Comparison of ENCODE assay signal across 8 mouse cellular contexts in genomic region chr10:60349056-60349455, GRCm38 (mm10). TPM values are rescaled to one million over a fixed set of nuclear protein-coding genes. Genes with fewer than 3 reads are reported as not detected.
DNase-seq lines count a peak whose midpoint lies in the region; TF ChIP-seq lines count a peak whose summit lies in the region.

No protein-coding gene starts in this region.

- no peak overlapping the region for H3K4me3 ChIP-seq in left cerebral cortex, adult 2 months
- peak overlapping the region; percentile 76 for H3K4me3 ChIP-seq in erythroblast, embryonic 14.5 days (replicated peaks)
- H3K4me3 ChIP-seq in kidney, adult 2 months (ENCODE audit: insufficient read depth, low read depth, low read length): no peak overlapping the region

- 61% methylated on average over 6 of the region's 6 CpGs for WGBS in kidney, adult 2 months

- no peak for DNase-seq in left cerebral cortex, adult 2 months (ENCODE audit: extremely low spot score in 1 of 2, low spot score in 2 of 2)
- no peak for DNase-seq in left cerebral cortex, postnatal 4 days
- DNase-seq in kidney, adult 2 months: peak; percentile 61
- DNase-seq in lung, postnatal 4 days: peak; percentile 81 to 86
- no peak for DNase-seq in right cerebral cortex, postnatal 10 days (ENCODE audit: low spot score in 2 of 2)
- no peak for DNase-seq in left cerebral cortex, postnatal 14 days (ENCODE audit: low spot score in 2 of 2)
- no peak for DNase-seq in frontal cortex, postnatal 36 days (ENCODE audit: low spot score in 2 of 2)

- TF ChIP-seq CTCF in left cerebral cortex, adult 2 months (IDR thresholded peaks at IDR 0.05): no peak
- no peak for TF ChIP-seq CTCF in kidney, adult 2 months (conservative IDR thresholded peaks at IDR 0.05; ENCODE audit: insufficient read depth, insufficient read length, low read depth, low read length)

- TF ChIP-seq POLR2A in kidney, adult 2 months (IDR thresholded peaks at IDR 0.05; ENCODE audit: low read depth, low read length): no peak

- peaks cover 6% of the 10 kb centered on the region for H3K27me3 ChIP-seq in erythroblast, embryonic 14.5 days (ENCODE audit: control insufficient read depth)
- no peaks in the 10 kb centered on the region for H3K27me3 ChIP-seq in kidney, adult 2 months (replicated peaks; ENCODE audit: control insufficient read depth, insufficient read depth, low read length)

- intact Hi-C loops in left cerebral cortex, adult 2 months (cut with DNase I): no loop called here
- intact Hi-C loops in left cerebral cortex, postnatal 4 days (cut with DNase I): no loop called here
- intact Hi-C loops in left cerebral cortex, postnatal 14 days (cut with DNase I): loop anchor here (5.0 kb wide), 1 partner anchor 48 kb away; the partner anchor contains the start of gene Gm17455

- peaks cover 15% of the 10 kb centered on the region for H3K36me3 ChIP-seq in erythroblast, embryonic 14.5 days (ENCODE audit: control insufficient read depth)
- H3K36me3 ChIP-seq in kidney, adult 2 months (ENCODE audit: control insufficient read depth, insufficient read depth, low read length): no peaks in the 10 kb centered on the region

- peak overlapping the region; percentile 69; the same call in 1 of the 2 replicates for H3K27ac ChIP-seq in left cerebral cortex, adult 2 months
- peak overlapping the region; percentile 49; the same call in 1 of the 2 replicates for H3K27ac ChIP-seq in kidney, adult 2 months (ENCODE audit: insufficient read depth, low read depth, low read length)

- H3K4me1 ChIP-seq in erythroblast, embryonic 14.5 days (ENCODE audit: control insufficient read depth): peaks cover 69% of the 10 kb centered on the region
- 0 out of 2 replicates have a peak, but pooled peaks cover 2% of the 10 kb centered on the region for H3K4me1 ChIP-seq in kidney, adult 2 months (ENCODE audit: control insufficient read depth, insufficient read depth, low read length)

- no peaks in the 10 kb centered on the region for H3K9me3 ChIP-seq in erythroblast, embryonic 14.5 days (ENCODE audit: control insufficient read depth, low read length)

RNA-seq across cellular contexts. Expression of gene Vsir, which starts 2.4 kb away (rescaled TPM):
- 10 to 100 TPM; 19.7 to 26.7 TPM for total RNA-seq in left cerebral cortex, adult 2 months (2021)
- 1 to 10 TPM; 5.8 to 6.4 TPM for total RNA-seq in left cerebral cortex, postnatal 4 days (2021)
- polyA plus RNA-seq in erythroblast, embryonic 14.5 days (2012): 4.9 and 6.2 TPM in 2 replicates
- 15.7 and 20.8 TPM in 2 replicates for polyA plus RNA-seq in kidney, adult 2 months (2012; rRNA removed)
- 10 to 100 TPM; 24.9 to 25.8 TPM for total RNA-seq in left cerebral cortex, postnatal 14 days (2021)

RNA-seq across cellular contexts. Expression of gene Gm17455, which starts 50.5 kb away (rescaled TPM):
- total RNA-seq in left cerebral cortex, adult 2 months (2021): not detected
- 1 to 10 TPM; 1.2 to 2.1 TPM for total RNA-seq in left cerebral cortex, postnatal 4 days (2021)
- not detected in 2 replicates for polyA plus RNA-seq in erythroblast, embryonic 14.5 days (2012)
- not detected in 2 replicates for polyA plus RNA-seq in kidney, adult 2 months (2012; rRNA removed)
- 1 to 10 TPM in 1 of 2 experiments, not detected in 1; 1.3 TPM for total RNA-seq in left cerebral cortex, postnatal 14 days (2021)

Comparison
In these comparisons a context has a peak if more than half of its experiments do, and no peak if none do; other contexts are left out.
1. DNase-seq: peak in kidney, adult 2 months (single experiment) and lung, postnatal 4 days (2 of 2); none in left cerebral cortex, adult 2 months (0 of 2), left cerebral cortex, postnatal 4 days (single experiment), right cerebral cortex, postnatal 10 days (0 of 2), left cerebral cortex, postnatal 14 days (0 of 2) and frontal cortex, postnatal 36 days (0 of 2).